Mouse (Mus musculus): ENCODE data around the gene Esr1. TPM values are rescaled to one million over a fixed set of nuclear protein-coding genes. Genes with fewer than 3 reads are reported as not detected.

Esr1 gene
- total RNA-seq, 1 experiment from 2014 or later, result 1.2 TPM

DNA sequence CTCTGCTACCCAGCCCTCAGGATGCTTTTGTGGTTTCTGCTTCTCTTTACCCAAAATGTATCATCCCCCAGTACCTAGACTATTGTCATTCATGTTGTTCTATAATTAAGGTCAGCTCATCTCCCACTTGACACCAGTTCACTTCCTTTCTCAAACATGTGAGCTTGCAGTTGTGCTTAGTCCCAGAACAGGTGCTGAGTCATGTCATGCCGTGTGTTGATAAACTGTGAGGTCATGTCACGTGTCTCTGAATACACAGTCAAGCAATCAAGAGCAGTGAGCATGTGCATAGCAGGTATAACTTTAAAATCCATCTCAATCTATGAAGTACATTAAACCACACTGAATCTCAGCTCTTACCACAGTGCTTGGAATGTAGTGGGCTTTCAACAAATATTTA, 297.9 kb downstream of the Esr1 start:
- ATAC-seq (replicated peaks; ENCODE audit: insufficient number of reproducible peaks, low FRiP score, low TSS enrichment, poor library complexity, severe bottlenecking), result no peak

DNA sequence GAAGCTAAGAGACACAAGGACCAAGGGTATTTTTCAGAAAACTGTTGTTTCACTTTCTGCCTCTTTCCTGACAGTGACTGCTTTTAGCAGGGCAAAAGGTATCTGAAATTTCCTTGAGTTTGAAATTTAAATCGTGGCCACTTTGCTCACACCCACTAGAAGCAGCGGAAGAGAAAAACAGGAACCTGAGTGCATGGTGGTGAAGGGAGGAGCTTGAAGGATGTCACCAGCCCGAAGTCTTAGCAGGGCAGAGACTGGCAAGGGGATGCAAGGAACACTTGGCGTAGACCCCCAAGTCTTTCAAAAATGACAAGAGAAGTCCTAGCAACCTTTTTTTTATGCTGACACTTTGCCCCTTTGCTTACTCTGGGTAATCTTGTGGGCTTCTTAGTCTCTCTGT, 299.1 kb downstream of the Esr1 start:
- no peak for ATAC-seq (replicated peaks; ENCODE audit: insufficient number of reproducible peaks, low FRiP score, low TSS enrichment, poor library complexity, severe bottlenecking)

DNA sequence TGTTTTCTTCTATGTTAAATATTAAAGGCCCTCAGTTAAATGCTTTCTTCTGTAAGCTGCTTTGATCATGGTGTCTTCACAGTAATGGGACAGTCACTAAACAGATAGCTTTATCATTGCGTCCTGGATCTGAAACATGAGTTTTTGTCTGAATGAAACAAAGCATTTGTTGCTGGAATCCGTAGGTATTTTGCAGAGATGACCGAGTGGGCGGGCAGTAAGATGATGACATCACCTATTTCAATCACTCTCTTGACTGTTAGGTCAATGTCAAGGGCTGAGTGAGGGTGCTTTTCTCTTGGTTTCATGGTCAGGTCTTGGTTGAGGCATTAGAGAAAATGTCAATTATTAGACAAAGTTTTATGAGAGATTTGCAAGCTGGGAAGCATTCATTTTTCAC, 307.7 kb downstream of the Esr1 start:
- no peak for ATAC-seq (replicated peaks; ENCODE audit: insufficient number of reproducible peaks, low FRiP score, low TSS enrichment, poor library complexity, severe bottlenecking)

DNA sequence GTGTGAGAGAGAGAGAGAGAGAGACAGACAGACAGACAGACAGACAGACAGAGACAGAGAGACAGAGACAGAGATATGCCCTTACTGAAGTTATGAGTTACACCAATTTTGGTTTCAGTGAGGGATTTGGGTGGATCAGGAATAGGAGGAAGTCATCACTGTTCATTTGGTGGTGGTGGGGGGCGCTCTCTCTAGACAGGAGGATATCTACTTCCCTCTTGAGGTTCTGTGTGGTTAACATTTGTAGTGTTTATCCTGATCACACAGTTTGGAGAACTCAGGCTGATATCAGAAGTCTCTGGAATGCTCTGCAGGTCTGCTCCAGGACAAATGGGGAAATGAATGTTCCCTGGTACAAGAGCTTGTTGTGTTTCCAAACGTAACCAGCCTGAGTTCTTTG, 312.2 kb downstream of the Esr1 start:
- no peak for ATAC-seq (replicated peaks; ENCODE audit: insufficient number of reproducible peaks, low FRiP score, low TSS enrichment, poor library complexity, severe bottlenecking)

DNA sequence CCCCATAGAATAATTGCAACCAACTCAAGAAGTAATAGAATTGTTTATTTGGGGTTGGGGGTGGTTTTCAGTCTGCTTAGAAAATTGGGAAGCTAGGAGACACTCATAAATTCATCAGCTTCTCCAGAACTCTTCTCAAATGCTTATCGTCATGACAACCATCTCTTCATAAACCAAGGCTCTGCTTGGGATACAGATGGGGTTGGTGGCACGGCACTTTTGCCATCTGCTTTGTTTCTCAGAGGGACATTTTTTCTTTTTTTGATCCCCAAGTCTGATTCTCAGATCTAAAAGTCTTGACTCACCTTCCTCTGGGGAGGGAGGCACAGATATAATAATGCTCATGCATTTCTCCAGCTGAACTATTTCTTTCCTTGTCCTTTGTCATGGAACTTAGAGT, 313.0 kb downstream of the Esr1 start:
- no peak for ATAC-seq (replicated peaks; ENCODE audit: insufficient number of reproducible peaks, low FRiP score, low TSS enrichment, poor library complexity, severe bottlenecking)

DNA sequence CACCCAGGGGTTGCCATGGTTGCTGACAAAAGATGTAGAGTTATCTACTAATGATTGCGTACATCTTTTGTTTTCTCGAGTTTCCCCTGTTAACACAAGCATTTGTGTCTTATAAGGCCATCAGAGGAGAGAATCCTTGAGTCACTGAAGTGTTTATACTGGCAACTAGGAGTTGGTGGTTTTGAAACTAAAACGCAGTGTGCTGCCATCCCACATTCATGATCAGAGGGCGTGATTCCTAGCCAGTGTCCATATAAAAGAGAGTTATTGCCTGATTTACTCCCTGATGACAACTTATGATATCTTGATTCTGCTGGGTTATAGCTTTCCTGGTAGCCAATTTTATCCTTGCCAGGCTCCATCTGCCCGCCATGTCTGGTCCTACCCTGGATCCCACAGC, 331.8 kb downstream of the Esr1 start:
- ATAC-seq (replicated peaks; ENCODE audit: insufficient number of reproducible peaks, low FRiP score, low TSS enrichment, poor library complexity, severe bottlenecking), result no peak

DNA sequence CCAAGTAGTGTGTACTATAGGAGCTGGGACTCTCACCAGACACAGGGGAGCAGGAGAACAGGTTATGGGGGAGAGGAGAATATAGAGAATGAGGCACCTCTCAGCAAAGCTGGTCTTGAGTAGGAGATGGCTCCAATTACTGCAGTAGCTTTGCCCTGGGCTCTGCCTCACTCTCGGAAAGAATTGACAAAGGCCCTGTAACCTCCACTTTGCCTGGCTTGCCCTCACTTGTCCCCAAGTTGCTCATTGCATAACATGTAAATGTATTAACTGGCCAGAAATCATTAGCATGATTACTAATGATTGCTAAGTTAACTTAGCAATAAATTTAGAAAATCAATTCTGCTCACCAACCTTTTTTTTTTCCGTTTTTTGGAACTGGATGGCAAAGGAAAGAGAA, 333.3 kb downstream of the Esr1 start:
- no peak for ATAC-seq (replicated peaks; ENCODE audit: insufficient number of reproducible peaks, low FRiP score, low TSS enrichment, poor library complexity, severe bottlenecking)

DNA sequence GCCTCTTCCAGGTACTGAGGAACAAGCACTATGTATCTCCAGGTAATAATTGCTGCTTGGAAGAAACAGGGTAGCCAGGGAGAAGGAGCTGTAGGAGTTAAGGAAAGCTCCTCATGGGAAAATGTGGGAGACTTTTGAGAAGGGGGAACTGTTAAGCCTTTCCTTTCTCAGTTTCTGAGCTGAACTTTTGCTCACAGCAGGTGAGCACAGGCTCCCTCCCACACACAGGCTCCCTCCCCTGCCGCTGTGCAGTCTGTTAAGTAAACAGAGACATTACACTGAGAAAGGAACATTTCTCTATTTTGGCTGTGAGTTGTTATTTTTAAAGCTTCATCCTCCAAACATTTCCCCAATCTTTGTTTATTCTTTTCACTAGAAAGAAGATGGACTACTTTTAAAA, 354.4 kb downstream of the Esr1 start:
- ATAC-seq (replicated peaks; ENCODE audit: insufficient number of reproducible peaks, low FRiP score, low TSS enrichment, poor library complexity, severe bottlenecking), result no peak

DNA sequence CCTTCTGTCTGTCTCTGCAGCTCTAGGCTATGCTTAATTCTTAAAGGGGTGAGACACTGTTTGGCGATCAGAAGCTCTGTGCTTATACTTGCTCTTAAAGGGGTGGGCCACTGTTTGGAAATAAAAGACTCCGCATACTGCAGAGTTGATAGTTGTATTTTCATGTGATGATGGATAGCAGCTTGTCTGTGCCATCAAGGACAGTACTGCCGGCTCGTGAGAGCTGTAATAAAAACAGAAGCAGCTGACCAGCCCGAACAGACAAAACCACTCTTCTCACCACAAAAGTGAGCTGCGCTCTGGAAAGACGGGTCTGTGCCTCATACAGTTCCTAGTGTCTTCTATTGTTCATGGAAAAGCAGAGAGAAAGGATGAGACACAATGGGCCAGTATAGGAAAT, 359.8 kb downstream of the Esr1 start:
- no peak for ATAC-seq (replicated peaks; ENCODE audit: insufficient number of reproducible peaks, low FRiP score, low TSS enrichment, poor library complexity, severe bottlenecking)

DNA sequence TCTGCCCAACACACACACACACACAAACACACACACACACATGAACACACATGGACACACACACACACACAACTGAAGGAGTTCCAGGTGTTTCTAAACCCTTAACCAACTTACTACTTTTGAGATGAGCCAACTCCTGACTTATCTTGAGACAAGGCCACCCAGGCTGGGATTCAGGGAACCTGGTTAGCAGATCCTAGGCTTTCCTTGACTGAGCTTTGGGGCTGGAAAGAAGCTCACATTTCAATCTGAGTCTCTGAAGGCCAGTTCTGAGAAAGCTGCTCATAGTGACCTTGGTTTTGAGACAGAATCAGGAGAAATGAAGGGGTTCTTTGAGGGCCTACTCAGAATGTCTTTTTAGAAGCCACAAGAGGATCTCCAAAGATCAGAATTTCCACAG, 360.2 kb downstream of the Esr1 start:
- no peak for ATAC-seq (replicated peaks; ENCODE audit: insufficient number of reproducible peaks, low FRiP score, low TSS enrichment, poor library complexity, severe bottlenecking)

DNA sequence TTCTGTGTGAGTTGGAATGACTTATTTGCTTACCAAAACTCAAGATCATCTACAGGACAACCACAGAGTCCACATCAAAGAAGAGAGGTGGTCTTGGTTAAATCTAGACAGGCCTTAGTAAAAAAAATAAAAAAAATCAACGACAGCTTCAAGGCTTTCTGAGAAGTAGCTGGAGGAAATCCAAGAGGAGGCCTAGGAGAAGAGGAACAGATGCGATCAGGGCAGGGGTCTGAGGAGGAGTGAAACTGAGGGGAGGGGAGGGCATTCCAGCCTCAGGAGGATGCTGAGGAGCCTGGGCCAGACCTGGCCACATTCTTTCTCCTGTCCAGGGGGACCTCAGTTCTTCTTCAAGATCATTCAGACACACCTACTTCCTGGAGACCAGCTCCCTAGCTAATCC, 360.6 kb downstream of the Esr1 start:
- ATAC-seq (replicated peaks; ENCODE audit: insufficient number of reproducible peaks, low FRiP score, low TSS enrichment, poor library complexity, severe bottlenecking), result no peak

DNA sequence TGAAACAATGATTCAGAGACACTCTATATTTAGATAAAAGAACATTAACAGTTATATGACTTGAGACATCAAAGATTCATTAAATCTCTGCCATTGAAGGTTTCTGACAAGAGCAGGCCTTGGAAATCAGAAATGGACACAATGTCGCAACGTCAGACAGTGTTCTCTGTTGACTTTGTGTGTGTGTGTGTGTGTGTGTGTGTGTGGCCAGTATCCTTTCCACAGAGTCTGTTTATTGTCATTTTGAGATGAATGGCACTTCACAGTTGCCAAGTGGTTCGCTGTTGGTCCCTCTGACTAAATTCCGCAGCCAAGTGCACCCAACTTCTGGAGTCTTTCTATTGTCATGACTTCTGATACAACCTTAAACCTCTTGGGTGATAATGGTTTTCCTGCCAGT, 362.9 kb downstream of the Esr1 start:
- ATAC-seq (replicated peaks; ENCODE audit: insufficient number of reproducible peaks, low FRiP score, low TSS enrichment, poor library complexity, severe bottlenecking), result no peak

DNA sequence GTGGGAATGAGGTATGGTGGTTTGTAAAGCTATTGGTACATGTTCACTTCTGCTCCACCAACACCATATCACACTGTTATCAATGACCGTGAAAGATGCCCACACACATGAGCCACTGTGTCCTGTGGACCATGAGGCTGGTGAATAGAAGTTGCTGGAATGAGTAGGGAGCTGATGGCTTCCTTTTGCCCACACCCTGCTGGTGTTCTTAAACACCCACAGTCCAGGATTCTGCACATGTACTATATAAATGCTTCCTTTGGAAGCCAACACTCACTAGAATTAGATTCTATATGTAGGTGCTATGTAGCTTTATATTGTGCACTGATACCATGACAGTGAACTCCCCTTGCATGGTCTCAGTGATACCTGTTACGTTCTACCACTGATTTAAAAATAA, 365.2 kb downstream of the Esr1 start:
- ATAC-seq (replicated peaks; ENCODE audit: insufficient number of reproducible peaks, low FRiP score, low TSS enrichment, poor library complexity, severe bottlenecking), result no peak

DNA sequence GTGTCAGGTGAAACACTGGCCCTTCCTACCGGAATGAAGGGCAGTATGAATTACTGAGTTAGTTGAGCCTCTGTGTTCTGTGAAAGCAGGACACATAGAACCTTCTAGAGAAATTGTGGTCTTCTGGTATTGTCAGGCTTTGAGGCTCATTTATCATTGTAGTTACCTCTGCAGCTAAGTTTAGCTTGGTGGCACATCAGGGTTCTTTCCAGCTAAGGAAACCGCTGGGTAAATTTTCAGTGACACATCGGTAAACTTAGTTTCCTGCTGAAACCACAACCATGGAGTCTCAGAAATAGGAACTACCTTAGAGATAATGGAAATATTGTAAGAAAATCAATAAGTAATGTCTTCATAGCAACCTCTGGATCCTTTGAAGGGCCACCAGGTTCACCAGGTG, 366.0 kb downstream of the Esr1 start:
- no peak for ATAC-seq (replicated peaks; ENCODE audit: insufficient number of reproducible peaks, low FRiP score, low TSS enrichment, poor library complexity, severe bottlenecking)

DNA sequence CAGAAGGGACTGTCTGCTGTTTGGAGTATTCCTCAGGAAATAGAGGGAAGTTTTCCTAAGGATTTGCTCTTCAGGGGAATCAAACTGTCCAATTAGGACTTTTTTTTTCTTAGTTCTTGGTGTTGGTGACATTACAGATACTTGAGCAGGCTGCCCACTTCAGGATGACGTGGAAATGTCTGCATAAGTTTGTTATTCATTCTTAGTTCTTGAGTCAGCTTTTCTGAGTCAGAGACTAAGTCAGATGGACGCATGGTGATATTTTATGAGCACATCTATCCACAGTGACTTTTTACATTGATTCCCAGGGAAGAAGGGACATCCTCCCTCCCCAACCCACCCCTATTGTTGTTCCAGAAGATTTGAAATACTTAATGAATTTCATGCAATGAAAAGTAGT, 372.5 kb downstream of the Esr1 start:
- ATAC-seq (replicated peaks; ENCODE audit: insufficient number of reproducible peaks, low FRiP score, low TSS enrichment, poor library complexity, severe bottlenecking), result no peak

DNA sequence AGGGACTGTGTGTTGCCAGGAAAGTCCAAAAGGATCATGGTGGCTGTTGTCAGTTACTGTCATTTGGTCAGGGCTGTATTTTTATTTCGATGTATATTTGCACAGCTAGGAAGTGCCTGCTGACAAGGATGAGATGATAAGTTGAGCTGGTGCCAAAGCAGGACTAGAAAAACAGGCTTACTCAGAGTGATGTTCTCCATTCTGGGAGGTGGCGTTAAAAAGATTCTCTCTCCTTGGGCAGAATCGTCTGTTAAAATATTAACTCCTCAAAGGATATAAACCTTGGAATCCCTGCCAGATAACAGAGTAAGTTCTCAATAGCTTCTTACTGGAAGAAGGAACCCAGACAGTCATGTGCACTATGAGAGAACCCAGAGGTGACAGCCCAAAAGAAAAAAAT, 382.4 kb downstream of the Esr1 start:
- ATAC-seq (replicated peaks; ENCODE audit: insufficient number of reproducible peaks, low FRiP score, low TSS enrichment, poor library complexity, severe bottlenecking), result no peak

DNA sequence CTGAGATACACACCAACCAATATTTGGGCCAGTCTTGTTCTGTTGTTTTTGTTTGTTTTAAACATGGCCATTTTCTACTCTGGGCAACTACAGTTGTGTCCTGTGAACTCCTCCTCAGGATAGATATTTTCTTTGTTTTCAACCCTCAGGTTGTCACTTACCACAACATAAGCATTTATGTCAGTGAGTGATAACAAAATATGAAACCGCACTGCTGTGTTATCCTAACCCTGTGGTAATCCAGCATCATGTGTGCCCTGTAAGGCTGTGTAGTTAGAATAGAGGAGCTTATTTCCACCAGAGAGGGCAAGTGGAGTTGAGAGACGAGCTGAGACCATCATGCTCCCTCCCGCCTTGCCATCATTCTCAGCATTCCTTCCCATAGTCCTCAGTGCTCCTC, 385.2 kb downstream of the Esr1 start:
- no peak for ATAC-seq (replicated peaks; ENCODE audit: insufficient number of reproducible peaks, low FRiP score, low TSS enrichment, poor library complexity, severe bottlenecking)

DNA sequence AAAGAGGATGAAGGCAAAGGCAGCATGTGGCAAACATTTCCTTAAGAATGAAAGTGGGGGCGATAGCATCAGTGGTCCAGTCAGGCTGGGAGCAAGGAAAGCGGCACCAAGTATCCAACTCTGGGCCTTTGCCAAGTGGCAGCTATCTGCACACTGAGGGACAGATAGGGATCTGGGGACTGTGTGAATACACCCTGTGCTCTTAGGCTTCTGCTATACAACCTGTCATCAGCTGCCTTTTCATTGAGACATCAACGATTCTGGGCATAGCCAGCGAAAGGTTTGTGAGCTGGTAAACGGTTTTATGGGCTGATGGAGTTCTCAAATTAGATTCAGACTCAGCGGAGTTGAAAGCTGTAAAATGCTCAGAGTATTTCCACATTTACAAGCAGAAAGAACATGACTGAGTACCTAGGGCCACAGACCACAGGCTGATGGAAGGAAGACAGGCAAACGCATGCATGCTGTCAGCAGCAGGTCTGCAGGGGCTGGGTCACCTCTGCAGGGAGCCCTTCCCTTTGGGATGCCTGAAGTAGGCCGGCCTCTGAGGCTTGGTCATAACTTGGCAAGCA, 397.5 kb downstream of the Esr1 start:
- no peak for ATAC-seq (replicated peaks; ENCODE audit: insufficient number of reproducible peaks, low FRiP score, low TSS enrichment, poor library complexity, severe bottlenecking)

DNA sequence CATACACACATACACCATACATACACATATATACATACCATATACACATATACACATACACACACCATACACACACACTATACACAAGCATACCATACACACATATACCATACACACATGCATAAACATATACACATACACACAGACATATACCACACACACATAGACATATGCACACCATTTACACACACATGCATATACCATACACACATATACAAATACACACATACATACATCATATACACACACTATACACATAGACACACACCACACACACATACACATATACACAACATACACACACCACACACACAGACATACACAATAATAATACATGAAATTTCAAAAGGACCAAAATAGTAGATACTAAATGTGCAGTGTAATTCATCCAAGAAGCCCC, 400.6 kb downstream of the Esr1 start:
- ATAC-seq (replicated peaks; ENCODE audit: insufficient number of reproducible peaks, low FRiP score, low TSS enrichment, poor library complexity, severe bottlenecking), result no peak

DNA sequence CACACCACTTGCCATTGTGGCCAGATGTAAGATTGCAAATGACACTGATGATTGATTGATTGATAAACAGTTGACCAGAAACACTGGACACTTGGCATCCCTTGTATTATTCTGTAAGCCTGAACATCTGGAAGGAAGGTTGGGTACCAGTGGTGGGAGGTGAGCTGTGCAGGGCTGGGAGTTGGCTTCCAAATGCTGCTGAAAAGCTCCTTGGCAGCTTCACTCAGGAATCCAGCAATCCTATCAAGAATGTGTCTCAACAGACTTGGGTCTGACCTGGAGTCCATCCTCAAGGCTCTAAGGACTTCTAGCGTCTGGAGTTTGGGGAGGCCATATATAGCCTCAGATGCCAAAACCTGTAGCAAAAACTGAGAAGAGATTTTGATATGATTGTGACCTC, 403.6 kb downstream of the Esr1 start:
- no peak for ATAC-seq (replicated peaks; ENCODE audit: insufficient number of reproducible peaks, low FRiP score, low TSS enrichment, poor library complexity, severe bottlenecking)

DNA sequence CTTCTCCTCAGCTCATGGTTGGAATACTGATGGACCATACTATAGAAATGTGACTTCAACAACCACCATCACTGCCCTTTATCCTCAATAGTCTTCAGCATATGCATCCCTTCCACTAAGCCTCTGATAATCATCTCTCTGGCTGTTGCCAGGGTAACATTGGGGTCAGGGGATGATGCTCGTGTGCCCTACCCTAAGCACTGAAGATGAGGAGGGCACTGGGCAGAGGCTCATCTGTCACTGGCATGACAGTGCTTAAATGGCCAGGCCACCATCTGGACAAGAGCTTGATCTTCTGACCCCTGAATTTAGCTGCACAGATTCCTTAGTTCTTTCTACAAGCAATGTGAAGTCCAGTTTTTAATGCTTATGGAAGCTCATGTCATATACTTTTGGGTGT, 405.8 kb downstream of the Esr1 start:
- no peak for ATAC-seq (replicated peaks; ENCODE audit: insufficient number of reproducible peaks, low FRiP score, low TSS enrichment, poor library complexity, severe bottlenecking)

DNA sequence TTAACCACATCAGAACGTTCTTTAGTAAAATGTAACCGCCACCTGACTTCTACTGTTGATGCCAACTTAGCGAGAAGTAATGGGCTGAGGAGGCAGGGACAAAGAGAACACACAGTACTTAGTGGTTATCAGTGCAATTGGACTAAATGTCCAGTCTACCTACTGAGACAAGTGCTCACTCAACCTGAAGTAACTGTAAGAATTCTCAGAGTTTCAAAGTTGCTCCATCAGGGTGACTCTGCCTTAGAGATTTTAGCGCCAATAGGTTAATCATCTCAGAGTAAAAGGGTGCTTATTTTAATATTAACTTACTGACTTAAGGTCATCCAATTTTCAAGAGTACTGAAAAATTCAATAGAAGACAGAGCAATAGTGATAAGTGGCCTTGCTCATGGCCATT, 414.5 kb downstream of the Esr1 start:
- no peak for ATAC-seq (replicated peaks; ENCODE audit: insufficient number of reproducible peaks, low FRiP score, low TSS enrichment, poor library complexity, severe bottlenecking)
